Mouse (Mus musculus) liver, postnatal 0 days (tissue): ENCODE measurements at regions not wholly inside any gene's neighbourhood (a gene's known extent, or its start where the extent isn't known, plus 50 kb on each side); places are given as distances from the start of the nearest gene placed in this dataset.

Source experiments
- CTCF ChIP-seq: sonication (generic); IDR thresholded peaks from 2 replicates; pipeline ENCODE4 v1.5.1; 2016; ENCODE audit warnings: antibody characterized with exemption, low read depth
- EP300 ChIP-seq: IDR thresholded peaks from 2 replicates; pipeline ENCODE4 v1.6.1; 2016; ENCODE audit warnings: antibody characterized with exemption, low read depth, mild to moderate bottlenecking

DNA sequence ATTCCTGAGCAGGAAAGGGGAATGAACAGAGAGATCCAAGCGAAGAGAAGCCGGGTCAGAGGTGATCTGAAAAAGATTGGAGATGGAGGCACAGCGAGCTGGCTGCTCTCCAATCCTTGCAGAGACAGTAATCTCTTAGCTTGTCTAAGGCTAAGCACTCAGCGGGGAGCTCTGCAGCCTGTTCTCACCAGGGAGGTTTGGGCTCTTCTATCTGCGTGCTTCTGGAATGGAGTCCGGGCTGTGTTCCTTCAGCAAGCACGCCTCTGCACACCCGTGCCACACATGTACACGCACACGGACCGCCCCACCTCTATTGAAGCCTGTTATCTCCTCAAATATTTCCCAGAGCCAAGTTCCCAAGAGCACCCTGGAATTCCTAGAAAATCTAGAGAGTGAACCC, 161.3 kb downstream of the Cct6b start:
- TF ChIP-seq CTCF (no peak), EP300 (no peak)
